Comparison of ENCODE assay signal across 18 mouse cellular contexts in genomic region chr10:118093728-118094127, GRCm38 (mm10). TPM values are rescaled to one million over a fixed set of nuclear protein-coding genes. Genes with fewer than 3 reads are reported as not detected.
DNase-seq lines count a peak whose midpoint lies in the region; ATAC-seq lines count a peak whose summit lies in the region.
"Had no signal": no experiment of that assay in that cellular context is flagged by ENCODE, and none has a peak within 500 bp of the region (broad histone marks: within the 10 kb centered on the region; RNA-seq: fewer than 3 reads in every experiment).

No protein-coding gene starts in this region.

- no peaks in the 10 kb centered on the region; the same call in 1 of the 2 replicates for H3K9me3 ChIP-seq in heart, embryonic 16.5 days (replicated peaks; ENCODE audit: control insufficient read depth, low read length)
- H3K9me3 ChIP-seq in lung, embryonic 15.5 days, result no peaks in the 10 kb centered on the region
- H3K9me3 ChIP-seq: forebrain, embryonic 10.5 days; hindbrain, embryonic 15.5 days; stomach, embryonic 15.5 days had no signal

- H3K27ac ChIP-seq in heart, embryonic 16.5 days (ENCODE audit: low read length), result no peak overlapping the region
- no peak overlapping the region for H3K27ac ChIP-seq in lung, embryonic 15.5 days
- H3K27ac ChIP-seq: forebrain, embryonic 10.5 days; hindbrain, embryonic 15.5 days; stomach, embryonic 15.5 days had no signal

- H3K27me3 ChIP-seq in heart, embryonic 16.5 days (ENCODE audit: control insufficient read depth, insufficient read depth, low read length), result no peaks in the 10 kb centered on the region
- no peaks in the 10 kb centered on the region for H3K27me3 ChIP-seq in lung, embryonic 15.5 days
- H3K27me3 ChIP-seq: hindbrain, embryonic 15.5 days; stomach, embryonic 15.5 days had no signal

- H3K36me3 ChIP-seq in heart, embryonic 16.5 days (ENCODE audit: control insufficient read depth, insufficient read depth), result no peaks in the 10 kb centered on the region
- H3K36me3 ChIP-seq in lung, embryonic 15.5 days, result no peaks in the 10 kb centered on the region
- H3K36me3 ChIP-seq: forebrain, embryonic 10.5 days; hindbrain, embryonic 15.5 days; stomach, embryonic 15.5 days had no signal

- H3K9ac ChIP-seq in heart, embryonic 16.5 days (ENCODE audit: low read length), result no peak overlapping the region
- H3K9ac ChIP-seq in lung, embryonic 15.5 days, result no peak overlapping the region
- H3K9ac ChIP-seq: hindbrain, embryonic 15.5 days; stomach, embryonic 15.5 days had no signal

- peak overlapping the region; percentile 18; the same call in 1 of the 2 replicates for H3K4me2 ChIP-seq in heart, embryonic 16.5 days (ENCODE audit: low read depth, low read length)
- H3K4me2 ChIP-seq in lung, embryonic 15.5 days, result 0 out of 2 replicates have a peak overlapping the region, but pooled peaks have one; percentile 2
- H3K4me2 ChIP-seq: hindbrain, embryonic 15.5 days; stomach, embryonic 15.5 days had no signal

- 48% methylated on average over 9 of the region's 9 CpGs for WGBS in heart, embryonic 16.5 days
- 46% methylated on average over 9 of the region's 9 CpGs for WGBS in lung, embryonic 15.5 days

- no peak for DNase-seq in heart, adult 9 months (ENCODE audit: low spot score in 2 of 2)
- DNase-seq in lung, postnatal 4 days, result no peak
- peak; percentile 47 for DNase-seq in CD4-positive, CD25-positive, alpha-beta regulatory T cell, adult 2 months (ENCODE audit: low read depth, low spot score)
- peak; percentile 62 for DNase-seq in naive thymus-derived CD4-positive, alpha-beta T cell, adult 2 months (ENCODE audit: low read depth)
- DNase-seq in cerebellum, postnatal 36 days, result no peak
- no peak for DNase-seq in cerebellum, adult 8-10 months
- DNase-seq: adrenal gland, postnatal 36 days; cerebellum, adult 9-11 months; gastrocnemius, postnatal 14 days; heart, postnatal 14 days; kidney, adult 18-20 months; right cerebral cortex, adult 18-20 months had no signal

- ATAC-seq in heart, embryonic 16.5 days (replicated peaks; ENCODE audit: extremely low read depth, insufficient read depth, low FRiP score), result no peak; the same call in 1 of the 2 replicates
- no peak for ATAC-seq in lung, embryonic 15.5 days (ENCODE audit: borderline replicate concordance, extremely low read depth, low FRiP score, low TSS enrichment)
- ATAC-seq: Patski had no signal

- no peaks in the 10 kb centered on the region; the same call in 1 of the 2 replicates for H3K4me1 ChIP-seq in heart, embryonic 16.5 days (ENCODE audit: control insufficient read depth, insufficient read depth, low read length)
- no peaks in the 10 kb centered on the region for H3K4me1 ChIP-seq in lung, embryonic 15.5 days
- H3K4me1 ChIP-seq: hindbrain, embryonic 15.5 days; stomach, embryonic 15.5 days had no signal

- no peak overlapping the region for H3K4me3 ChIP-seq in heart, embryonic 16.5 days (ENCODE audit: low read length)
- no peak overlapping the region for H3K4me3 ChIP-seq in lung, embryonic 15.5 days
- H3K4me3 ChIP-seq: forebrain, embryonic 10.5 days; hindbrain, embryonic 15.5 days; stomach, embryonic 15.5 days had no signal

RNA-seq across cellular contexts. Expression of gene Mdm1, which starts 47.9 kb away (rescaled TPM):
- 15.8 and 19.3 TPM in 2 replicates for polyA plus RNA-seq in heart, embryonic 16.5 days (2015; fragmentation: Nextera tagmentation; extraction: Ambion mirVana)
- 36.6 and 40.3 TPM in 2 replicates for polyA plus RNA-seq in lung, embryonic 15.5 days (2015; fragmentation: Nextera tagmentation; extraction: Ambion mirVana)

Comparison
In these comparisons a context has a peak if more than half of its experiments do, and no peak if none do; other contexts are left out.
1. DNase-seq: peak in CD4-positive, CD25-positive, alpha-beta regulatory T cell, adult 2 months (single experiment) and naive thymus-derived CD4-positive, alpha-beta T cell, adult 2 months (single experiment); none in heart, adult 9 months (0 of 2), lung, postnatal 4 days (0 of 2), cerebellum, postnatal 36 days (0 of 2) and cerebellum, adult 8-10 months (single experiment).